Mouse (Mus musculus): ENCODE data around the gene Pgbd1. TPM values are rescaled to one million over a fixed set of nuclear protein-coding genes. Genes with fewer than 3 reads are reported as not detected.

Pgbd1 gene
- polyA plus RNA-seq, 1 experiment: 0.07 TPM

DNA sequence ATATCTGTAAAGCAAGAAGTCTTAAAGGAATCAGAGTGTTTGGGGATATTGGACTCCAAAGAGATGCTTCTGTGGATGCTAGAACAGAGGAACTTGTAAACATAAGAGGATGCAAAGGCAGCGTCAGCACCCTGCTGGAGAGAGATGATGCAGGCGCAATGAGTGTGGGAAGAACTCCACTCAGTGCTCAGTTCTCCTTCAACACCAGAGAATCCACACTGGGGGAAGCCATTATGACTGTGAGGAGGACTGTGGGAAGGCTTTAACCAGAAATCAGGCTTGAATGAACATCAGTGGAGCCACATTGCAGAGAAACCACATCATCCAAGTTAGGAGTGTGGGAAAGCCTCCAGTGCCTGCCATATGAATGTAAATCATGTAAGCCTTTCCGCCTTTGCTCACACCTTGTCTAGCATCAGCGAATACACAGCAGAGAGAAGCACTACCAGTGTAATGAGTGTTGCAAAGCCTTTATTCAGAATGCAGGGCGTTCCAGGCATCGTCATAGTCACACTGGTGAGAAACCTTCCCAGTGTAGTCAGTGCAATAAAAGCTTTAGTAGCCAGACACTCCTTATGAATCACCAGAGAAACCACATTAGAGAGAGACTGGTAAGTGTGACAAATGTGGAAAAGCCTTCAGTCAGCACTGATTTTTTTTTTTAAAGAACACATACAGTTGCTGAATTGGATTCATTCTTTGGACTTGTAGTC, 23.4 kb downstream of the Pgbd1 start:
- H3K36me3 ChIP-seq (replicated peaks; ENCODE audit: low read length): no peaks in the 10 kb centered on the region
- H3K9me3 ChIP-seq: no peaks in the 10 kb centered on the region
- H3K4me3 ChIP-seq (replicated peaks): no peak overlapping the region
- H3K4me1 ChIP-seq: peaks cover 52% of the 10 kb centered on the region
- H3K27me3 ChIP-seq (replicated peaks): no peaks in the 10 kb centered on the region
- TF ChIP-seq FLI1 (IDR thresholded peaks at IDR 0.05; ENCODE audit: low read length) (no peak), GATA1 (IDR thresholded peaks at IDR 0.05; ENCODE audit: borderline replicate concordance, low read length) (no peak)

DNA sequence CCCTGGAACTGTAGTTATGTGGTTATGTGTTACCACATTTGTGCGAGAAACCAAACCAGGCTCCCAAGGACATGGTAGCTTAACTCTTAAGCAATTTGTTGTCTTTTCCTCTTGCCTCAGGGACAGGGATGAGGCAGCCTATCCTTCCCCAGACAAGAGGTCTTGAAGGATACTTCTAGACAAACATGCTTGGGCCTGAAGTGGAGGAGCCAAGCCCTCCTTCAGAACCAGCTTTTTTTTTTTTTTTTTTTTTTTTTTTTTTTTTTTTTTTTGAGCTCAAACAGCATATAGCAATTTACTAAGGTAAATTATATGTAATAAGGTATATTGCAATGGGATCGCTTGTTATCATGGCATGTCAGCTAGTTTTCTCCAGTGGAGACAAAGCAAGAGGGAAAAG, 25.1 kb downstream of the Pgbd1 start:
- H3K36me3 ChIP-seq (replicated peaks; ENCODE audit: low read length): no peaks in the 10 kb centered on the region
- no peaks in the 10 kb centered on the region for H3K9me3 ChIP-seq
- H3K4me3 ChIP-seq (replicated peaks): no peak overlapping the region
- no peaks in the 10 kb centered on the region for H3K27me3 ChIP-seq (replicated peaks)
- peaks cover 57% of the 10 kb centered on the region for H3K4me1 ChIP-seq
- TF ChIP-seq GATA1 (IDR thresholded peaks at IDR 0.05; ENCODE audit: borderline replicate concordance, low read length): no peak
- no peak for TF ChIP-seq FLI1 (IDR thresholded peaks at IDR 0.05; ENCODE audit: low read length)

DNA sequence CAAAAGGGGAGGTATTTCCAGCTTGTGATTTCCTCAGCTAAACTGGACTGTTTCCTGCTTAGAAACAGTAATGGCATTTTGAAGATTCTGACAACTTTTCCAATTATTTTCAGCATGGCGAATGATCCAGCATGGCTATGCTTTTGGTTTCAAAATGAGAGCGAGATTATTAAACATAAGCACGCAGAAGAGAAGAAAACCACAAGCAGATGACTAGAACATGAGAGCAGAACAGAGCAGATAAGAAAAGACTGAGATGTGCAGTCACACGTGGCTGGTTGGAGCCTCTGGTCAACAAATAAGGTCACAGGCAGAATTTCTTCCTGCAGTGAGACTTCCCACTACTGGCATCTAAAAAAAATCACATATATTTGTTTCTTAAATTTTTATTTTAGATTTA, 25.6 kb downstream of the Pgbd1 start:
- H3K4me3 ChIP-seq (replicated peaks): peak overlapping the region; percentile 50
- no peak for TF ChIP-seq FLI1 (IDR thresholded peaks at IDR 0.05; ENCODE audit: low read length)
- TF ChIP-seq GATA1 (IDR thresholded peaks at IDR 0.05; ENCODE audit: borderline replicate concordance, low read length): no peak
- H3K36me3 ChIP-seq (replicated peaks; ENCODE audit: low read length): no peaks in the 10 kb centered on the region
- no peaks in the 10 kb centered on the region for H3K9me3 ChIP-seq
- H3K4me1 ChIP-seq: peaks cover 62% of the 10 kb centered on the region
- no peaks in the 10 kb centered on the region for H3K27me3 ChIP-seq (replicated peaks)

DNA sequence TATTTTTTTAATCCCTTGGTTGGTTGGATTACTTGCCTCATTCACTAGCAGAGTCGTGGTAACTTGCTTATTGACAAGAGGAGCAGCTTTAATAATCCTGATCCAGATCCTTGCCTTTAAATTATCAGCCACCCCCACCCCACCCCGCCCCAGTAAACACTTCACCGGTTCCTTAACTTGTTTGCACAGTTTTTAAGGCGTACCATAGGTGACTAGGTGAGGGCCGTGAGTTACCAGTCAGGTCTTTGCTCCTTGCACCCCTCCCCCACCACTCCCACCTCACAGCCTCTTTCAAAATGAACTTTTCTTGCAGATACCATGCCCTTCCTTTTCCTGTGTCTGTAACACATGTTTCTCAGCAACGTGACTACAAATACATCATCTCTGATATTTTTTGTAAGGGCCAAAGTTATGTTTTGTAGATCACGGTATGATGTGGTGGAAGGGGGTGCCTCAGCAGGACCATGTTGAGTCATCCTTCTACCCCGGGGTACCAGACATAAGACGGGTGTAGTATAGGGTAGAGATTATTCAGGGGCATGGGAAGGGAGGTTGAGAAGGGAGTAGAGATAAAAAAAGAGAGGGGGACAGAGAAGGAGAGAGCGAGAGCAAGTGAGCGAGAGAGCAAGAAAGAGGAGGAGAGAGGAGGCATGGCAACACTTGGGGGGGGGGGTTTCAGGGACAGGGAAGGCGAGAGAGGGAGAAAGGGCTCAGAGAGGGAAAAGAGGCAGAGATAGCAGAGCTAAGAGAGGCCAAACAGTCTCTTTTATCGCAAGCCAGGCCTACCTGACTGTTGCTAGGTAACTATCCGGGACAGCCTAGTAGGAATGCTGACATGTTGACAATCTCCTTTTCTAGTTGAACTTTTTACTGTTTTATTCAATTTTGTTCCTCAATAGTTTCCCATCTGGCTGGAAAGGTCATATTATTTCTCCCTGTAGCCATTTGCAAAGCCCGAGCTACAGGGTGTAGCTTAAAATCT, 26.3 kb downstream of the Pgbd1 start:
- TF ChIP-seq GATA1 (IDR thresholded peaks at IDR 0.05; ENCODE audit: borderline replicate concordance, low read length) (no peak), FLI1 (IDR thresholded peaks at IDR 0.05; ENCODE audit: low read length) (no peak)
- Histone ChIP-seq H3K9me3 (no peaks in the 10 kb centered on the region), H3K4me3 (replicated peaks) (no peak overlapping the region), H3K27me3 (replicated peaks) (no peaks in the 10 kb centered on the region), H3K36me3 (replicated peaks; ENCODE audit: low read length) (no peaks in the 10 kb centered on the region), H3K4me1 (peaks cover 66% of the 10 kb centered on the region)

DNA sequence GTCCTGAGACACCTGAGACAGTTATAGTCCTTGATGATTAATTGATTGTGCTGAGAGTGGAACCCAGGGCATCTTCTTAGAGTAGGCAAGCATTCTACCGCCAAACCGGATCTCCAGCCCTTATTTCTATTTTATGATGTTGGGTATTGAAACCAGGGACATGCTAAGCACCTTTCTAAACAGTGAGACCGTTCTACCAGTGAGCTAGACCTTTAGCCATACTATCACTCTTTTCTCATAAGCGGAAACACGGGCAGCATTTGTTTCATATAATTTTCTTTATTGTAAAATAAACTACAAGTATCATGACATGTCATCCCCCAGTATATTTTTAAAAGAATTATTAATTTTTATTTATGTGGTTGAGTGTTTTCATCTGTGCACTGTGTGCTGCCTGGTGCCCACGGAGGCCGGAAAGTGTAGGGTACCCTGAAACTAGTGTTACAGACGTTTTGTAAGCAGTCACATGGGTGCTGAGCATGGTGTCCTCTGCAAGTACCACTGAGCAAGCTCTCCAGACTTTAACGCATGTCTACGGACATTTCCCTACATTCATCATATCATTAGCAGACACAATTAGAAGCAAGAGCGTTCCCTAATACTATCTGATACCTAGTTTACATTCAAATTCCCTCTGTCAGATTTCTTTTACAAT, 31.9 kb downstream of the Pgbd1 start:
- TF ChIP-seq GATA1 (IDR thresholded peaks at IDR 0.05; ENCODE audit: borderline replicate concordance, low read length): no peak
- no peak for TF ChIP-seq FLI1 (IDR thresholded peaks at IDR 0.05; ENCODE audit: low read length)
- Histone ChIP-seq H3K4me1 (peaks cover 60% of the 10 kb centered on the region), H3K27me3 (replicated peaks) (no peaks in the 10 kb centered on the region), H3K9me3 (no peaks in the 10 kb centered on the region), H3K36me3 (replicated peaks; ENCODE audit: low read length) (no peaks in the 10 kb centered on the region), H3K4me3 (replicated peaks) (peak overlapping the region; percentile 91)

DNA sequence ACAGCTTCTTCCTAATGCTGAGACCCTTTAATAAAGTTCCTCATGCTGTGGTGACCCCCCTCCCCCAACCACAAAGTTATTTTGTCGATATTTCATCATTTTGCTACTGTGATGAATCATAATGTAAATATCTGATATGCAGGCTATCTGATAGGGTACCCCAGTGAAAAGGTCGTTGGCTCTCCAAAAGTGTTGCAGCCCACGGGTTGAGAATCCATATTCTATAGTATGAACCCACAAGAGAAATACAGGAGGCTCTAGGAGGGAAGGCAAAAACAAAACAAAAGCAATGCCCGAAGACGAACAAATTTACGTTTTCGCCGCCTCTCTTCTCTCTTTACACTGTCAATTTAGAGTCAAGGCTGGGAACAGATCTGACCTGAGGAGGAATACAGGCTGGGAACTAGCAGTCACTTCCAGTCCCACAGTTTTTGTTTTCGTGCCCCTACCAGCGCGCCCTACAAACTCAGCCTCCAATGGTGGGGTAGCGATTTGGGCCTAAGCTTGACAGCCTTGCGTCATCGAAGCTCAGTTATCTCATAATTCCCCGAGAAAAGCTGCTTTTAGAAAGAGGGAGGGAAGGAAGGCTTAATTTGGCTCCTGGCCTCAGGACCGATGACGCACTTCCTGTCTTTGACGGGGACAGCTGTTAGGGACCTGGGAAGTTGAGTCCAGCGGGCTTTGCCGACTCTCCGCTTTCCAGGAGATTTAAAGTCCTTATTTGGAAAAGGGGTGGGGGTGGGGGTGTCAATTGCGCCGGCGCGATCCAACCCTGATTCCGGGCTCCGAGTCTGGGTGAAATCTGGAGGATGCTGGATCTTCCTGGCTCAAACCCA, 32.7 kb downstream of the Pgbd1 start:
- TF ChIP-seq GATA1 (IDR thresholded peaks at IDR 0.05; ENCODE audit: borderline replicate concordance, low read length) (no peak), FLI1 (IDR thresholded peaks at IDR 0.05; ENCODE audit: low read length) (no peak)
- Histone ChIP-seq H3K36me3 (replicated peaks; ENCODE audit: low read length) (no peaks in the 10 kb centered on the region), H3K4me1 (peaks cover 55% of the 10 kb centered on the region), H3K9me3 (no peaks in the 10 kb centered on the region), H3K27me3 (replicated peaks) (no peaks in the 10 kb centered on the region), H3K4me3 (replicated peaks) (peak overlapping the region; percentile 91)

DNA sequence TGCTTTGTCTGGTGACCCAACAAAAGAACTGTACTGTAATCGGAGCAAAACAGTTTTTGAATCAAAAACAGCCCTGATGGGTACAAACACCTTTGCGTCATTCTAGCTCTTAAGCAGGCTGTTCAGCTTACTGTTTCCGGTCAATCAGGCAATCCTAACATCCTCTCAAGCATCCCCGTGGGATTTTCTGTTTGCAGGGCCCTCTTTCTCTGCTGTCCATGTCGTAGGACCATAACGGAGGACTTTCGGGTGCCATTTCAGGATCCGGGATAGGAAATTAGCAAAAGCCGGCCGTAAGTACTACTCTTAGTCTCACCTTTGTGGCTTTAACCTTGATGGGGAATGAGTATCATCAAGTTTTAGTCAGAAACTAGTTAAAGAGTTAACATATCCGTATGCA, 33.5 kb downstream of the Pgbd1 start:
- TF ChIP-seq FLI1 (IDR thresholded peaks at IDR 0.05; ENCODE audit: low read length) (no peak), GATA1 (IDR thresholded peaks at IDR 0.05; ENCODE audit: borderline replicate concordance, low read length) (no peak)
- Histone ChIP-seq H3K4me1 (peaks cover 58% of the 10 kb centered on the region), H3K9me3 (no peaks in the 10 kb centered on the region), H3K36me3 (replicated peaks; ENCODE audit: low read length) (no peaks in the 10 kb centered on the region), H3K4me3 (replicated peaks) (no peak overlapping the region), H3K27me3 (replicated peaks) (no peaks in the 10 kb centered on the region)

DNA sequence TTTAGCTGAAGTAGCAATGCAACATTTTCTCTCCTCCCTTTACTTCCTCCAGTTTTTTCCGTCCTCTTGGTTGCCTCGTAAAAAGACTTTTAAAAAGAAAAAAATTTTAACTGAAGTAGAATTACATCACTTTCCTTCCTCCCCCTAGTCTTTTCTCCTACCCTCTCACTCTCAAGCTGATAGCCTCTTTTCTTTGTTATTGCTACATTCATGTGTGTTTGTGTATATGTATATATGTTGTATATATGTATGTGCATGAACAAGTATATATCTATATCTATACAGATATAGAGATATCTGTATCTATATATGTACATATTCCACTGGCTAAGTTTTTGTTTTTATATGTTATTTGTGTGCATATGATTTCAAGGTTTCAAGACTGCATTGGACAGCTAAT, 38.0 kb downstream of the Pgbd1 start:
- Histone ChIP-seq H3K9me3 (no peaks in the 10 kb centered on the region), H3K4me3 (replicated peaks) (peak overlapping the region; percentile 94), H3K27me3 (replicated peaks) (no peaks in the 10 kb centered on the region), H3K36me3 (replicated peaks; ENCODE audit: low read length) (peaks cover 34% of the 10 kb centered on the region), H3K4me1 (peaks cover 59% of the 10 kb centered on the region)
- no peak for TF ChIP-seq GATA1 (IDR thresholded peaks at IDR 0.05; ENCODE audit: borderline replicate concordance, low read length)
- no peak for TF ChIP-seq FLI1 (IDR thresholded peaks at IDR 0.05; ENCODE audit: low read length)

DNA sequence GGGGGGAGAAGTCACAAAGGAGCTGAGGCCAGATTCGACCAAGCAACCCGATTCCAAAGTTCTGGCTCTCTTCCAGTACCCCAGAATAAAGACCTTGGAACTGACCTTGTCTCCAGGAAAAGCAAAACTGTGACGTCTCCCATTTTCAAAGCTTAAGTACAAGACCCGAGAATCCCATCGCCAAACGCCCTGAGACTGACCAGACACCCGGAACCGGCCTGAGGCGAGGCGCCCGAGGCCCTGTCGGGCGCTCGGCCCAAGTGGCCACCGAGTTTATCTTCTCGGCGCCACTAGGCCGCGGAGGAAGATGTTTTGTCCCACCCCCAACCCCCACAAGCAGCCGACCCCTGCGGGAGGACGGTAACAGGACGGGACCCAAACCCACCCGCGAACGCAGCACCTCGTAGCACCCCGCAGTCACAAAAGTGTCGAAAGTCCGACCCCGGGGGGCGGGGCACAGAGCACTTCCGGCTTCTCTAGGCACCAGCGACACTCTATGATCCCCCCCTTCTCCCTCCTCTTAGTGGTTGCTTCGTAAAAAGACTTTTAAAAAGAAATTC, 38.5 kb downstream of the Pgbd1 start, which contains the start of gene Zkscan3:
Zkscan3 (minus strand) TSS at position 469 of the 560 bp plus-strand sequence.
- Histone ChIP-seq H3K27me3 (replicated peaks) (no peaks in the 10 kb centered on the region), H3K36me3 (replicated peaks; ENCODE audit: low read length) (peaks cover 39% of the 10 kb centered on the region), H3K4me3 (replicated peaks) (peak within 1 kb of the TSS; percentile 94), H3K9me3 (no peaks in the 10 kb centered on the region), H3K4me1 (peaks cover 58% of the 10 kb centered on the region)
- TF ChIP-seq FLI1 (IDR thresholded peaks at IDR 0.05; ENCODE audit: low read length): no peak; the same call in 1 of the 2 replicates
- no peak for TF ChIP-seq GATA1 (IDR thresholded peaks at IDR 0.05; ENCODE audit: borderline replicate concordance, low read length)
